Mouse (Mus musculus) heart, embryonic 10.5 days (tissue): ENCODE measurements around the gene Rps3. TPM values are rescaled to one million over a fixed set of nuclear protein-coding genes. Genes with fewer than 3 reads are reported as not detected.

Experiments used
- DNase-seq: peaks from one replicate; pipeline ENCODE4 v3.0.0-alpha.2; 2017; ENCODE audit warnings: low spot score
- H3K27ac ChIP-seq: fragments of 300-500 bp; sonication (generic); 2 replicates; pipeline ENCODE4 v1.5.1; 2016; ENCODE audit warnings: mild to moderate bottlenecking
- H3K27me3 ChIP-seq: fragments of 300-500 bp; sonication (generic); 2 replicates; pipeline ENCODE4 v1.6.1; 2016; ENCODE audit warnings: mild to moderate bottlenecking; ENCODE audit not compliant: poor library complexity, insufficient read depth, severe bottlenecking
- H3K36me3 ChIP-seq: fragments of 300-500 bp; sonication (generic); 2 replicates; pipeline ENCODE4 v1.6.1; 2016; ENCODE audit warnings: mild to moderate bottlenecking, moderate library complexity
- H3K4me1 ChIP-seq: fragments of 300-500 bp; sonication (generic); 2 replicates; pipeline ENCODE4 v1.6.1; 2016; ENCODE audit warnings: mild to moderate bottlenecking
- H3K4me3 ChIP-seq: fragments of 300-500 bp; sonication (generic); 2 replicates; pipeline ENCODE4 v1.5.1; 2016; ENCODE audit warnings: mild to moderate bottlenecking, moderate library complexity
- H3K9me3 ChIP-seq: fragments of 300-500 bp; sonication (generic); 2 replicates; pipeline ENCODE4 v1.6.1; 2016; ENCODE audit warnings: mild to moderate bottlenecking, moderate library complexity
- WGBS: fragments of 180-500 bp; shearing (Covaris S2); methylation state at CpG from one replicate; pipeline ENCODE4 v1.1.7; 2016; 5-methylcytosine and 5-hydroxymethylcytosine counted together
- polyA plus RNA-seq: library from polyadenylated mRNA; unstranded; fragments of >200 nt; fragmentation: Nextera tagmentation; extraction: Ambion mirVana; gene quantifications from 2 replicates; pipeline ENCODE4 v1.2.1, GENCODE M21; 2016

Rps3 gene
- polyA plus RNA-seq, 1 experiment from 2014 or later = 596 TPM

DNA sequence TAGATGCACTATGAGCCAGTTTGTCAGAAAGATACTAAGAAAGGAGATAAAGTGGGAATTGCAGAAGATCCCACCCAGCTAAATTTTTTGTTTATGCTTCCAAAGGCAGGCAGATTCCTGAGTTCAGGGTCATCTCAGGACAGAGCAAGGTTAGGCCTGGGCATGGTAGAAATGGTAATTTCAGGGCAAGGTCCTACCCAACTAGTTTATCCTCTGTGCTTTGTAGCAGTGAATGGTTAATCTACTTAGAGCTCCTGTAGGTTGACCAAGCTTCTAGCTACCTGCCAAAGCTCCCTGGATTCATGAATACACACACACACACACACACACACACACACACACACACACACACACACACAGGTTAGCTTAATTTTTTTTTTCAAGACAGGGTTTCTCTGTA is 21.0 kb upstream of the Rps3 start:
- Histone ChIP-seq H3K36me3 (no peaks in the 10 kb centered on the region), H3K27ac (no peak overlapping the region), H3K27me3 (no peaks in the 10 kb centered on the region), H3K4me1 (peaks cover 6% of the 10 kb centered on the region; the same call in 1 of the 2 replicates), H3K4me3 (no peak overlapping the region), H3K9me3 (no peaks in the 10 kb centered on the region; the same call in 1 of the 2 replicates)
- no peak for DNase-seq

DNA sequence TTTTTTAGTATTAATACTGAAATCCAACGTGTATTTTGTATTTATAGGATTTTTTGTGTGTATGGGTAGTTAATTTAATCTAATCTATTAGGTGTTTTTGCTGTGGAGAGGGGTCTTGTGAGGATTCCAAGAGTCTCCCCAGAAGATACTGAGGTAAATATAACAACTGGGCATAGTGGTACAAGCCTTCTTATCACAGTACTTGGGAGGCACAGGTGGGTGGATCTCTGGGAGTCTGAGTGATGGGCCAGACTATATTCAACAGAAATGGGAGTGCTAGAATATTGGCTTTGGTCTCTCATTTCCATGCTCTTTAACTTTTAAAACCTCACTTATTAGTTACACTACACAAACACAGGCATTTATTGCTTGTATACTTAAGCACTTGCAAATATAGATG is 17.6 kb upstream of the Rps3 start:
- H3K36me3 ChIP-seq = no peaks in the 10 kb centered on the region
- H3K4me1 ChIP-seq = peaks cover 6% of the 10 kb centered on the region; the same call in 1 of the 2 replicates
- no peaks in the 10 kb centered on the region for H3K9me3 ChIP-seq
- H3K27me3 ChIP-seq = no peaks in the 10 kb centered on the region
- no peak overlapping the region for H3K4me3 ChIP-seq
- DNase-seq = no peak
- 39% methylated on average over 1 of the region's 1 CpGs for whole genome bisulfite sequencing
- no peak overlapping the region for H3K27ac ChIP-seq

DNA sequence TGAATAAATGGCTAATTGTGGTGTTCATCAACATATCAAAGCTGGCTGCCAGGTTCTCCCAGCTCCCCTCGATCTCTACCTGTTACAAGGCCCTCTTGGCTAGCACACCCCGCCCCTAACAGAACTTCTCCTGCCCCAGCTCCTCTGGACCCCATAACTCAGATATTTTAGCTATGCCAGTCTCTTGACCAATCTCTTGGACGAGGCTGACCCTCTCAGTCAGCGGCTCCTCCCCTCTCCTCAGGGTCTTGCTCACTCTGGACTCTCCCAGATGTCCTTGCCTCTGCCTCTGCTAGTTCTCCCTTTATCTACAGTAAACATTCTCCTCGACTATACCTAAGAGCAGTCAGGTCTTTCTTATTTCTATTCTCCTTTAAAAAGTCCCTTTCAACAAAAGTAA is 17.1 kb upstream of the Rps3 start:
- H3K4me1 ChIP-seq = peaks cover 6% of the 10 kb centered on the region; the same call in 1 of the 2 replicates
- no peaks in the 10 kb centered on the region for H3K36me3 ChIP-seq
- H3K9me3 ChIP-seq = no peaks in the 10 kb centered on the region
- H3K4me3 ChIP-seq = no peak overlapping the region
- 21% methylated on average over 5 of the region's 5 CpGs for WGBS
- H3K27ac ChIP-seq = 0 out of 2 replicates have a peak overlapping the region, but pooled peaks have one; percentile 31
- H3K27me3 ChIP-seq = no peaks in the 10 kb centered on the region
- DNase-seq = peak; percentile 81

DNA sequence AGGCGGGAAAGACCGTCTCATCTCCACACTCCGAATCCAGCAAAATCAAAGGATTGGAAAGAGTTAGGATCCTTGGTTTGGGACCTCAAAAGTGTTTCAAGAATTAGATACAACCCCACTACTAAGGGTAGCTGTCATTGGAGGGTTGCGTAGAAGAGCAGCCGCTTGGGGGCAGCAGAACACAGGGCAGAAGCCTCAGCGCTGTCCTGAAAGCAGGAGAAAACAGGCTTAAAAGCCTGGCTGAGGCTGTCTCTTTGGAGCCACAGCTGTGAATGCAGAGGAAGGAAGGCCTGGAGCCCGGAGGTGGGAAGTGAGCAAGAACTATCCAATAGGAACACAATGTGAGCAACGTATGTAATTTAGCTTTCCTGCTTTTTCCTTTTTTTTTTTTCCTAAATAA is 16.7 kb upstream of the Rps3 start:
- H3K27ac ChIP-seq = no peak overlapping the region
- H3K9me3 ChIP-seq = no peaks in the 10 kb centered on the region
- WGBS = 4% methylated on average over 8 of the region's 8 CpGs
- H3K4me1 ChIP-seq = peaks cover 6% of the 10 kb centered on the region; the same call in 1 of the 2 replicates
- DNase-seq = peak; percentile 93
- H3K4me3 ChIP-seq = no peak overlapping the region
- H3K36me3 ChIP-seq = no peaks in the 10 kb centered on the region
- H3K27me3 ChIP-seq = no peaks in the 10 kb centered on the region

DNA sequence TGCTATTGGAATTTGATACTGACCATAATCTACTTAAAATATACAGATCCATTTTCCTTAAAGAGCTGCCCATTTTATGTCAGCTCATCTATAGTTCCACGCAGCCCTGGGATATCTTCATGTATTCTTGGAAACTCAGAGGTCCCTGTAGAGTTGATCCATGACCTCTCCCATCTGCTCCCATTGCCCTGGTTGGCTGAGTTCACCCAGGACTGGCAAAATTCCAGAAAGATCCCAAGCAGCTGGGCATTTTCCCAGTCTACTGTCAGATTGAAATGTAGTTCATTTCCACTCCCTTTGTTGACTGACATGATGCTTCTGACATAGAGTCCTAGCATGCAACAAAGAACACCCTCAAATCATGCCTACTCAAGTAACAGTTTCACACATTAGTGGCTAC is 15.6 kb upstream of the Rps3 start:
- no peak overlapping the region for H3K27ac ChIP-seq
- H3K36me3 ChIP-seq = no peaks in the 10 kb centered on the region
- WGBS = 63% methylated on average over 1 of the region's 1 CpGs
- no peak overlapping the region for H3K4me3 ChIP-seq
- H3K4me1 ChIP-seq = peaks cover 6% of the 10 kb centered on the region; the same call in 1 of the 2 replicates
- H3K27me3 ChIP-seq = no peaks in the 10 kb centered on the region
- DNase-seq = no peak
- H3K9me3 ChIP-seq = no peaks in the 10 kb centered on the region

DNA sequence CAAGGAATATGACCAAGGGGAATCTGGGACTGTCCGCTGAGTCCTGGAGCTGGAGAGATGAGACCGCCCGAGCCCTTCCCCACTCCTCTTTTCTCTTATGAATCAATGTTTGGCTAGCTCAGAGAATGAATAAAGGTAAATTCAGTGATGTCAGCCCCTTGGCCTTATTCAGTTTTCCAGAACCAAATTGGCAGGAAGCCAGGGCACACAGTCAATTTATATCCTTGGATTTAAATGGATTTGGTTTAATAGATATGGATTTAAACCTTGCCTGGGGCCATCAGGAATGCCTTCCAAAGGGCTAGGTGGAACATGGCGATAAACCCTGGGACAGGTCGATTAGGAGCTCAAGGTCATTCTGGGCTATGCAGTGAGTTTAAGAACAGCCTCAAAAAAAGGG is 6.2 kb upstream of the Rps3 start:
- no peak overlapping the region for H3K27ac ChIP-seq
- H3K27me3 ChIP-seq = peaks cover 12% of the 10 kb centered on the region; the same call in 1 of the 2 replicates
- no peaks in the 10 kb centered on the region for H3K4me1 ChIP-seq
- DNase-seq = no peak
- H3K4me3 ChIP-seq = no peak overlapping the region
- H3K36me3 ChIP-seq = no peaks in the 10 kb centered on the region
- 86% methylated on average over 5 of the region's 5 CpGs for WGBS
- no peaks in the 10 kb centered on the region for H3K9me3 ChIP-seq

DNA sequence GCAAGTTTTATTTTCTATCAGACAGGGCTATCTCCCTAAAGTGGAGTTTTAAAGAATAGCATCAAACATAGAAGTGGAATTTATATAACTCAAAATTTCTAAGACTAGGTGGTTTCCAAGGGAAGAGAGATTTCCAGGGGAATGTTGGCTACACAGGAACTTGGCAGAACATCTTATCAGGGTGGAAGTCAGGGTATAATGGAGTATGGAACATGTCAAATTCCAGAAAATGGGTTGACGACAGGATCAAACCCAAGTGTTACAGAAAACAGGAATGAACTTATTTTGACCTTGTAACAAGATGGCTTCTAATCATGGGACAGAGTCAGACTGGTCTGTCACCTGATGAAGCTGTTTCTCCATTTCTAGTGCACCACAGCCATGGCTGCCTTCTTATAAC is 1.1 kb upstream of the Rps3 start:
- Histone ChIP-seq H3K4me1 (peaks cover 34% of the 10 kb centered on the region), H3K9me3 (no peaks in the 10 kb centered on the region), H3K36me3 (peaks cover 29% of the 10 kb centered on the region), H3K4me3 (no peak overlapping the region), H3K27ac (no peak overlapping the region), H3K27me3 (peaks cover 12% of the 10 kb centered on the region; the same call in 1 of the 2 replicates)
- DNase-seq = no peak
- 57% methylated on average over 1 of the region's 1 CpGs for WGBS

DNA sequence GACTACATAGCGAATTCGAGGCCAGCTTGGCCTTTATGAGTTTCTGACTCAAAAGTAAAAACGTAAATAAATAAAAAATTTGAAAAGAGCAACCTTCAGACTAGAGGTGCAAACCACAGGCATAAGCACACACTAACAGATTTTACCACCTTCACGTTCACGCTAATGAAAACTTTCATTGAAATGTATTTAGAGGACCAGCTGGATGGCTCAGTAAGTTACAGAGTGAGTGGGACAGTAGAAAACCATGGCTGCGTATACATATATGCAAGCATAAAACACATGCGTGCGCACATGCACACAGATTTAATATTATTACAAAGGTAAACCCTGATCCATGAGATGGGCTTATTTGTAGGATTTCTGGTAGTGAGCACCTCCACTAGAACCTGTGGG is 384 bp upstream of the Rps3 start:
- WGBS = 43% methylated on average over 8 of the region's 8 CpGs
- H3K4me3 ChIP-seq = peak overlapping the region; percentile 94
- no peaks in the 10 kb centered on the region for H3K9me3 ChIP-seq
- peak overlapping the region; percentile 99 for H3K27ac ChIP-seq
- H3K27me3 ChIP-seq = peaks cover 12% of the 10 kb centered on the region; the same call in 1 of the 2 replicates
- DNase-seq = no peak
- peaks cover 37% of the 10 kb centered on the region for H3K36me3 ChIP-seq
- H3K4me1 ChIP-seq = peaks cover 40% of the 10 kb centered on the region

DNA sequence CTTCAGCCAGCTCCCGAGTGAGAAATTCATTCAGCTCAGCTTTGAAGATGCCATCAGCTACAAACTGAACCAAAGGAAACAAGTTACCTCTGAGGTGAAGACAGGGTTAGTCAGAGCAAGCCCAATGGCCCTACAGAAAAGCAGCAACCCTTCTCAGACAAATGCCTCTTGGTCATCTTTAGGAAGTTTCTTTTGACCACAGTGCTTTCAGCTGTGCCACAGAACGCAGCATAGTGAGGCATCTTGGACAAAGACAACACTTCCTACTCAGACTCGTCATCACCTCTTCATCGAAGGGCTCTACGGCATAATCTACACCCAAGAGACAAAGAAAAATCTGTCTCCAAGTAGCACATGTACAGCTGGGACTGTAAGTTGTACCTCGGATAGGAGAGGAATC is 901 bp downstream of the Rps3 start:
- Histone ChIP-seq H3K27ac (peak overlapping the region; percentile 99), H3K36me3 (peaks cover 50% of the 10 kb centered on the region), H3K4me3 (peak overlapping the region; percentile 94), H3K9me3 (no peaks in the 10 kb centered on the region), H3K27me3 (peaks cover 12% of the 10 kb centered on the region; the same call in 1 of the 2 replicates), H3K4me1 (peaks cover 40% of the 10 kb centered on the region)
- DNase-seq = no peak
- 1% methylated on average over 6 of the region's 6 CpGs for WGBS

DNA sequence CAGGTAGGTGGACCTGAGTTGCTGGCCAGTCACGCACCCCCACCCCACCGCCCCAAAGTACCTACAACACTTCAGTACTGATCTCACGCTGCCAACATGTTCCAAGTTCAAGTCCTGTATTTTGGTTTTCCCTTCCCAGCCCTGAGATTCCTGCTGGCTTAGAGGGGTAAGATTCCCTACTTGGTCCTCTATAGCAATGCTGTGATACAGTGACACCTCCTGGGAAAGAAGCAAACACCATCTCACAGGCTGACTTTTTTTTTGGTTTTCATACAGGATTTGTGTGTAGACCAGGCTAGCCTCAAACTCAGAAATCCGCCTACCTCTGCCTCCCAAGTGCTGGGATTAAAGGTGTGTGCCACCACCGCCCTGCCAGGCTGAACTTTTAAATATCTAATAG is 6.3 kb downstream of the Rps3 start:
- Histone ChIP-seq H3K9me3 (no peaks in the 10 kb centered on the region), H3K27ac (no peak overlapping the region), H3K4me3 (no peak overlapping the region), H3K36me3 (peaks cover 83% of the 10 kb centered on the region), H3K27me3 (no peaks in the 10 kb centered on the region), H3K4me1 (peaks cover 54% of the 10 kb centered on the region)
- DNase-seq = no peak
- WGBS = 90% methylated on average over 5 of the region's 5 CpGs

DNA sequence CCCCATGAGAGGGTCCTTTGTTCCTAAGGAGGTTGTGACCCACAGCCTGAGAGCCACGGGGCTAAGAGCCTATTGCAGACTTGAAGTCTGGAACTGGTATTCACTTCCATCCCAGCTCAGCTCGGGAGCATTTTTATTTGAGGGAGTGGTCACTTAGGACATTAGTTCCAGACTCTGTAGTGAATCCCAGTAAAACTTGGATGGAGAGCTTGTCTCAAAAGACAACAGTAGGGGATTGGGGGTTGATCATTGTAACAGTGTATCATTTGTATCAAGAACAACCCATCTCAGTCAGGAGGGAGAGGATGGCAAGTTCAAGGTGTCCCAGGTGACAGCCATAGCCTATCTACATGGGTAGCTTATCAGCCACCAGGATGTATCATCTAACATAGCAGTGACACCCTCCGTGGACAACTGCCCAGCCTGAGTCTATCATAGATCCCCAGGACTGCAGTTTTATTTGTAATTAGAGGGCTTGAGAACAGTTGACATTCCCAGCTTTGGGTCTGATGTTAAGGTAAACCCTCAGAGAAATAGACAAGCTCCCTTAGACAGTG is 6.9 kb downstream of the Rps3 start:
- no peaks in the 10 kb centered on the region for H3K27me3 ChIP-seq
- no peak for DNase-seq
- peaks cover 83% of the 10 kb centered on the region for H3K36me3 ChIP-seq
- no peaks in the 10 kb centered on the region for H3K9me3 ChIP-seq
- H3K4me3 ChIP-seq = no peak overlapping the region
- peaks cover 48% of the 10 kb centered on the region for H3K4me1 ChIP-seq
- no peak overlapping the region for H3K27ac ChIP-seq
- 47% methylated on average over 3 of the region's 3 CpGs for WGBS

DNA sequence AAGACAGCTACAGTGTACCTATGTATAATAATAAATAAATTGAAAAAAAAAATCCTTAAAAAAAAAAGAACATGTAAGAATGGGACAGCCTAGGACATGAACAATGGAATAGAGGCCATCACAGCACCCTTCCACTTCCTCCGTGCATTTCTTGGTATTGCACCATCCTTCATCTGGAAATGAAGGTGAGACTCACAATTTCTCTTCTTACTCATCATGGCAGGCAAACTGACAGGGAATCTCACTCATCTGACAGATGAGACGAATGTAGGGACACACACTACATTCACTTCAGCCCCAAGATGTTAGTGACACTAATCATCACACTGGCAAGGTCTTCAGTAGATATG is 8.0 kb downstream of the Rps3 start:
- no peak for DNase-seq
- WGBS = 78% methylated on average over 2 of the region's 2 CpGs
- Histone ChIP-seq H3K4me1 (peaks cover 38% of the 10 kb centered on the region), H3K9me3 (no peaks in the 10 kb centered on the region), H3K36me3 (peaks cover 75% of the 10 kb centered on the region), H3K4me3 (no peak overlapping the region), H3K27me3 (peaks cover 4% of the 10 kb centered on the region; the same call in 1 of the 2 replicates), H3K27ac (no peak overlapping the region)

DNA sequence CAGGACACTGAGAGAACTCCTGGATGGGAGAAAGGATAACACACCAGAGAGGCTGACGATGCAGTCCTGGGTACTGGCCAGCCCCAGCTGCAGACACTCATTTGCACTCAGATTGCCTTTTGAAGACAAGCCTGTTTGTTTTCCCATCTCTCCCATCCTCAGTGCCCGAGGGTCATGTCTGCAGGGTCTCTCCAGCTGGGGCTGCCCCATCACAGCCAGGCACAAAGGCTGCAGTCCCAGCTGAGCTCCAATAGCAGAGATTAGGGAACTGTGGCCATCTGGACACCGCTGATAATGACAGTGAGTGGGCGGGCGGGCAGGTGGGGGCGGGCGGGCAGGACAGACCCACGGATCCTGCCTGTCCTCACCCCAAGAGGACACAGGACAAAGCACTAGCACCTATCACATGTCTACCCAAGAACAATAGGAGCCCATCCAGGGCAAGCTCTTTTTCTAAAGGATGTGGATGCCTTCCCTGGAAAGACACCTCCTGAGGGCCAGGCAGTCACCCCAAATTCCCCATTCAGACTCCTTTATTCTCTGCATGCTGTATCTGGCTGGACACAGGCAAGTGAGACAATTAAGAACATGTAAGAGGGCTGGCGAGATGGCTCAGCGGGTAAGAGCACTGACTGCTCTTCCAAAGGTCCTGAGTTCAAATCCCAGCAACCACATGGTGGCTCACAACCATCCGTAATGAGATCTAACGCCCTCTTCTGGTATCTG is 8.5 kb downstream of the Rps3 start:
- H3K4me3 ChIP-seq = no peak overlapping the region
- peak overlapping the region; percentile 17; the same call in 1 of the 2 replicates for H3K27ac ChIP-seq
- H3K9me3 ChIP-seq = no peaks in the 10 kb centered on the region
- peaks cover 70% of the 10 kb centered on the region for H3K36me3 ChIP-seq
- peaks cover 10% of the 10 kb centered on the region; the same call in 1 of the 2 replicates for H3K27me3 ChIP-seq
- WGBS = 43% methylated on average over 12 of the region's 12 CpGs
- DNase-seq = peak; percentile 94
- H3K4me1 ChIP-seq = peaks cover 32% of the 10 kb centered on the region
